Mouse (Mus musculus) CH12.LX (cell line): ENCODE measurements around the gene Uqcr10. TPM values are rescaled to one million over a fixed set of nuclear protein-coding genes. Genes with fewer than 3 reads are reported as not detected.

Source experiments
- DNase-seq: peaks from one replicate; pipeline ENCODE4 v3.0.0-alpha.2; 2013; ENCODE audit errors: extremely low read depth
- H3K27ac ChIP-seq: 2 replicates; pipeline ENCODE4 v1.5.1; 2012; ENCODE audit warnings: low read depth, mild to moderate bottlenecking, control low read depth, moderate library complexity; ENCODE audit not compliant: insufficient read depth
- H3K27me3 ChIP-seq: replicated peaks from 2 replicates; pipeline ENCODE3; 2012; ENCODE audit warnings: inconsistent platforms
- H3K36me3 ChIP-seq, 2 experiments: replicated peaks in 1 of 2; 2 replicates each; pipeline versions ENCODE3 to v1.6.1; 2012; ENCODE audit warnings: inconsistent platforms in 1 of 2, low read length in 1 of 2, mild to moderate bottlenecking in 1 of 2, mixed read lengths in 1 of 2, moderate library complexity in 1 of 2; ENCODE audit not compliant: control insufficient read depth in 1 of 2, insufficient read depth in 1 of 2
- H3K4me1 ChIP-seq, 2 experiments: 2 replicates each; pipeline ENCODE4 v1.6.1; 2012; ENCODE audit warnings: inconsistent platforms in 1 of 2, moderate library complexity in 1 of 2; ENCODE audit not compliant: insufficient read depth in 2 of 2, control insufficient read depth in 1 of 2
- H3K4me2 ChIP-seq: 2 replicates; pipeline ENCODE4 v1.6.1; 2012; ENCODE audit warnings: low read depth, mild to moderate bottlenecking, control low read depth; ENCODE audit not compliant: poor library complexity, insufficient read depth, severe bottlenecking
- H3K4me3 ChIP-seq, 3 experiments: fragments of 150-350 bp in 1 of 3; sonication (generic) in 1 of 3; replicated peaks in 1 of 3; 2 replicates each; pipeline versions ENCODE3 to v1.5.1; 2011 to 2012; ENCODE audit warnings: low read depth in 2 of 3, low read length in 2 of 3, mild to moderate bottlenecking in 2 of 3, moderate library complexity in 2 of 3, control low read depth in 1 of 3, improper control_type of control experiment in 1 of 3, inconsistent platforms in 1 of 3, mixed read lengths in 1 of 3; ENCODE audit not compliant: poor library complexity in 1 of 3
- H3K79me2 ChIP-seq: replicated peaks from 2 replicates; pipeline ENCODE4 v1.6.1; 2012; ENCODE audit warnings: mild to moderate bottlenecking, moderate library complexity; ENCODE audit not compliant: control insufficient read depth, poor library complexity, insufficient read depth, severe bottlenecking; ENCODE audit errors: extremely low read depth
- H3K9ac ChIP-seq: 2 replicates; pipeline ENCODE4 v1.6.1; 2012; ENCODE audit warnings: low read depth, mild to moderate bottlenecking, control low read depth, moderate library complexity; ENCODE audit not compliant: insufficient read depth
- H3K9me3 ChIP-seq: replicated peaks from 2 replicates; pipeline ENCODE3; 2012; ENCODE audit warnings: low read length, inconsistent platforms, mixed read lengths
- BHLHE40 ChIP-seq: IDR thresholded peaks from 2 replicates; pipeline ENCODE4 v1.6.1; 2011; ENCODE audit warnings: mild to moderate bottlenecking, low read depth, low read length, improper control_type of control experiment
- CHD1 ChIP-seq: IDR thresholded peaks from 2 replicates; pipeline ENCODE4 v1.6.1; 2012; ENCODE audit warnings: low read depth, low read length, improper control_type of control experiment, inconsistent platforms
- CTCF ChIP-seq, 2 experiments: IDR thresholded peaks in 1 of 2; conservative IDR thresholded peaks in 1 of 2; 2 replicates each; pipeline ENCODE4 v1.5.1; 2011 to 2012; ENCODE audit warnings: low read depth in 2 of 2, low read length in 2 of 2, improper control_type of control experiment in 1 of 2, inconsistent platforms in 1 of 2, mild to moderate bottlenecking in 1 of 2, moderate library complexity in 1 of 2
- E2F4 ChIP-seq: IDR thresholded peaks from 2 replicates; pipeline ENCODE4 v1.6.1; 2011; ENCODE audit warnings: low read depth, low read length, improper control_type of control experiment; ENCODE audit not compliant: insufficient replicate concordance
- EP300 ChIP-seq: IDR thresholded peaks from 2 replicates; pipeline ENCODE4 v1.6.1; 2011; ENCODE audit warnings: low read length, improper control_type of control experiment
- GABPA ChIP-seq: IDR thresholded peaks from 2 replicates; pipeline ENCODE4 v1.6.1; 2012; ENCODE audit warnings: low read depth, low read length, improper control_type of control experiment, inconsistent platforms; ENCODE audit not compliant: insufficient replicate concordance
- HCFC1 ChIP-seq: IDR thresholded peaks from 2 replicates; pipeline ENCODE4 v1.6.1; 2012; ENCODE audit warnings: low read depth, mild to moderate bottlenecking, inconsistent platforms, low read length, improper control_type of control experiment
- IRF4 ChIP-seq: IDR thresholded peaks from 2 replicates; pipeline ENCODE4 v1.6.1; 2014; ENCODE audit warnings: low read depth, mild to moderate bottlenecking, inconsistent platforms, low read length, improper control_type of control experiment
- JUND ChIP-seq: conservative IDR thresholded peaks from 2 replicates; pipeline ENCODE4 v1.6.1; 2011; ENCODE audit warnings: low read depth, low read length, improper control_type of control experiment
- KAT2A ChIP-seq: IDR thresholded peaks from 2 replicates; pipeline ENCODE4 v1.6.1; 2012; ENCODE audit warnings: low read length, improper control_type of control experiment, inconsistent platforms; ENCODE audit not compliant: insufficient replicate concordance
- MXI1 ChIP-seq: IDR thresholded peaks from 2 replicates; pipeline ENCODE4 v1.6.1; 2011; ENCODE audit warnings: mild to moderate bottlenecking, low read depth, low read length, improper control_type of control experiment
- NELFE ChIP-seq: IDR thresholded peaks from 2 replicates; pipeline ENCODE4 v1.6.1; 2011; ENCODE audit warnings: low read depth, low read length, improper control_type of control experiment
- PAX5 ChIP-seq: IDR thresholded peaks from 2 replicates; pipeline ENCODE4 v1.6.1; 2012; ENCODE audit warnings: low read length, inconsistent platforms, mixed read lengths
- RAD21 ChIP-seq: IDR thresholded peaks from 2 replicates; pipeline ENCODE4 v1.6.1; 2011; ENCODE audit warnings: low read depth, mild to moderate bottlenecking, low read length, improper control_type of control experiment, moderate library complexity
- RCOR1 ChIP-seq: conservative IDR thresholded peaks from 2 replicates; pipeline ENCODE4 v1.6.1; 2012; ENCODE audit warnings: low read depth, mild to moderate bottlenecking, inconsistent platforms, low read length, improper control_type of control experiment
- SIN3A ChIP-seq: IDR thresholded peaks from 2 replicates; pipeline ENCODE4 v1.6.1; 2012; ENCODE audit warnings: low read length, improper control_type of control experiment, inconsistent platforms
- SMC3 ChIP-seq: IDR thresholded peaks from 2 replicates; pipeline ENCODE4 v1.6.1; 2011; ENCODE audit warnings: low read depth, low read length, improper control_type of control experiment
- TBP ChIP-seq: conservative IDR thresholded peaks from 2 replicates; pipeline ENCODE4 v1.6.1; 2011; ENCODE audit warnings: low read depth, low read length, improper control_type of control experiment
- UBTF ChIP-seq: IDR thresholded peaks from 2 replicates; pipeline ENCODE4 v1.6.1; 2012; ENCODE audit warnings: low read depth, mild to moderate bottlenecking, inconsistent platforms, low read length, improper control_type of control experiment, moderate library complexity
- USF1 ChIP-seq: IDR thresholded peaks from 2 replicates; pipeline ENCODE4 v1.6.1; 2014; ENCODE audit warnings: low read depth, mild to moderate bottlenecking, inconsistent platforms, low read length, improper control_type of control experiment
- ZC3H11A ChIP-seq: IDR thresholded peaks from 2 replicates; pipeline ENCODE4 v1.6.1; 2012; ENCODE audit warnings: low read depth, mild to moderate bottlenecking, inconsistent platforms, low read length, improper control_type of control experiment
- ZKSCAN1 ChIP-seq: IDR thresholded peaks from 2 replicates; pipeline ENCODE4 v1.6.1; 2012; ENCODE audit warnings: low read depth, inconsistent platforms, low read length, improper control_type of control experiment, borderline replicate concordance
- ZMIZ1 ChIP-seq: IDR thresholded peaks from 2 replicates; pipeline ENCODE4 v1.6.1; 2012; ENCODE audit warnings: low read depth, mild to moderate bottlenecking, inconsistent platforms, low read length, improper control_type of control experiment
- dilution Hi-C: fragments of 300-500 bp; cut with MboI; formaldehyde crosslinking; loops from 2 replicates; pipeline ENCODE4 v1.14.3; 2020; ENCODE audit warnings: low sequenced_read_pairs; ENCODE audit not compliant: extremely low pct_unique_long_range_greater_than_20kb, extremely low pct_ligation_motif_present
- in situ Hi-C: fragments of 300-500 bp; cut with MboI; formaldehyde crosslinking; loops from 3 replicates; pipeline ENCODE4 v1.14.3; 2019; ENCODE audit warnings: low sequenced_read_pairs, low pct_ligation_motif_present, low pct_unique_long_range_greater_than_20kb, mixed read lengths
- polyA plus RNA-seq: library from polyadenylated mRNA; unstranded; fragments of >175 nt; gene quantifications from 2 replicates; pipeline ENCODE4 v1.2.1, GENCODE M21; 2012; ENCODE audit warnings: low read depth; ENCODE audit not compliant: insufficient read length
- total RNA-seq, 2 experiments: library from RNA; depleted of rRNA; stranded (reverse); fragments of 300-350 nt in 1 of 2; fragments of >200 nt in 1 of 2; gene quantifications; 2 replicates each; pipeline ENCODE4 v1.2.3; 2012 to 2014

Uqcr10 gene
- total and polyA plus RNA-seq, 3 experiments: 740 to 1,522 (median 1,007) TPM

- Histone ChIP-seq H3K27me3 (no peaks in the 10 kb centered on the region), H3K9me3 (peaks cover 4% of the 10 kb centered on the region), H3K36me3 (no peaks in the 10 kb centered on the region), H3K4me2 (no peak overlapping the region), H3K4me1 (peaks cover 4 to 28% of the 10 kb centered on the region in 2 experiments; a peak in 2 of 4 replicates), H3K27ac (no peak overlapping the region), H3K4me3 (no peak overlapping the region), H3K9ac (no peak overlapping the region), H3K79me2 (no peaks in the 10 kb centered on the region)
- no peak for DNase-seq
- no peak for TF ChIP-seq GABPA
- no peak for TF ChIP-seq E2F4
- no peak for TF ChIP-seq CTCF (conservative IDR thresholded peaks at IDR 0.05 in 1 of 2, IDR thresholded peaks at IDR 0.05 in 1 of 2; ENCODE audit: low read depth in 2 of 2, low read length in 2 of 2)
- no peak for TF ChIP-seq ZMIZ1
- no peak for TF ChIP-seq BHLHE40
- TF ChIP-seq TBP: no peak
- no peak for TF ChIP-seq SMC3
- no peak for TF ChIP-seq NELFE
- TF ChIP-seq CHD1: no peak
- no peak for TF ChIP-seq UBTF
- no peak for TF ChIP-seq JUND
- TF ChIP-seq USF1: no peak
- no peak for TF ChIP-seq HCFC1
- TF ChIP-seq RAD21: no peak
- no peak for TF ChIP-seq EP300
- TF ChIP-seq KAT2A: no peak
- no peak for TF ChIP-seq ZC3H11A
- dilution Hi-C loops: no loop called here
- in situ Hi-C loops: no loop called here
These were observed 12.9 kb downstream of the Uqcr10 start for GRCm38 (mm10) chr11:4691213-4691612.

GRCm38 (mm10) chr11:4690353-4690752, 13.8 kb downstream of the Uqcr10 start:
- Histone ChIP-seq H3K9ac (no peak overlapping the region), H3K36me3 (peaks cover 0 to 4% of the 10 kb centered on the region in 2 experiments)
- TF ChIP-seq CTCF (conservative IDR thresholded peaks at IDR 0.05 in 1 of 2, IDR thresholded peaks at IDR 0.05 in 1 of 2; ENCODE audit: low read depth in 2 of 2, low read length in 2 of 2) (no peak), SIN3A (no peak), GABPA (no peak), PAX5 (no peak), ZKSCAN1 (no peak), RCOR1 (no peak), ZC3H11A (no peak), IRF4 (no peak), MXI1 (no peak), CHD1 (no peak)
- TF ChIP-seq, all 38 proteins: peak for 0
- no peaks in the 10 kb centered on the region for H3K27me3 ChIP-seq
- H3K9me3 ChIP-seq: peaks cover 4% of the 10 kb centered on the region
- H3K4me2 ChIP-seq: no peak overlapping the region
- H3K4me3 ChIP-seq: no peak overlapping the region
- DNase-seq: no peak
- no peaks in the 10 kb centered on the region for H3K79me2 ChIP-seq
- H3K4me1 ChIP-seq: peaks cover 4 to 28% of the 10 kb centered on the region in 2 experiments; a peak in 2 of 4 replicates
- in situ Hi-C loops (no loop called here), dilution Hi-C loops (no loop called here)
- no peak overlapping the region for H3K27ac ChIP-seq
